28 mouse cellular contexts compared by ENCODE assay signal in genomic region chr1:89231756-89232155, GRCm38 (mm10).
A peak's percentile ranks its signal among the peaks of the same experiment; 100 is the strongest.
DNase-seq lines count a peak whose midpoint lies in the region; ATAC-seq and TF ChIP-seq lines count a peak whose summit lies in the region.
"Had no signal": no experiment of that assay in that cellular context is flagged by ENCODE, and none has a peak within 500 bp of the region (broad histone marks: within the 10 kb centered on the region; RNA-seq: fewer than 3 reads in every experiment).

No protein-coding gene starts in this region.

- H3K27ac ChIP-seq in layer of hippocampus, adult 2 months, result no peak overlapping the region
- H3K27ac ChIP-seq: embryonic facial prominence, embryonic 12.5 days; embryonic facial prominence, embryonic 15.5 days; forebrain, embryonic 12.5 days; forebrain, embryonic 15.5 days; heart, embryonic 15.5 days; hindbrain, embryonic 14.5 days; hindbrain, postnatal 0 days had no signal

- TF ChIP-seq CTCF in layer of hippocampus, adult 2 months (conservative IDR thresholded peaks at IDR 0.05), result no peak

- no peak for ATAC-seq in CD4-positive, CD25-positive, alpha-beta regulatory T cell, adult 4 months
- ATAC-seq: activated CD4-positive, CD25-positive, alpha-beta regulatory T cell, adult 4 months; forebrain, embryonic 15.5 days; hindbrain, postnatal 0 days; inflammation-experienced regulatory T-cells, adult 6 months; intestine, postnatal 0 days had no signal

- DNase-seq in gastrocnemius, adult 18-20 months (ENCODE audit: low spot score), result peak; percentile 62
- no peak for DNase-seq in gastrocnemius, postnatal 4 days (ENCODE audit: low spot score in 2 of 2)
- DNase-seq in NIH3T3 (ENCODE audit: low read depth), result peak; percentile 46
- peak; percentile 24 for DNase-seq in gastrocnemius, postnatal 10 days
- DNase-seq in skeletal muscle tissue, adult 2 months (ENCODE audit: low read depth, low spot score), result peak; percentile 65
- no peak for DNase-seq in left cerebral cortex, adult 11 months (ENCODE audit: low spot score)
- no peak for DNase-seq in layer of hippocampus, adult 2 months (ENCODE audit: low spot score in 2 of 2)
- DNase-seq: adrenal gland, adult 8-10 months; adrenal gland, postnatal 25 days; B cell, adult 2 months; cerebellum, adult 18-20 months; cerebellum, adult 9-10 months; cerebellum, postnatal 25 days; heart, postnatal 10 days; heart, postnatal 4 days; kidney, adult 2 months had no signal

- H3K4me3 ChIP-seq in layer of hippocampus, adult 2 months, result no peak overlapping the region
- H3K4me3 ChIP-seq: embryonic facial prominence, embryonic 12.5 days; embryonic facial prominence, embryonic 15.5 days; forebrain, embryonic 12.5 days; forebrain, embryonic 15.5 days; heart, embryonic 12.5 days; heart, embryonic 15.5 days had no signal

Comparison
In these comparisons a context has a peak if more than half of its experiments do, and no peak if none do; other contexts are left out.
1. DNase-seq: peak in gastrocnemius, adult 18-20 months (single experiment), NIH3T3 (single experiment), gastrocnemius, postnatal 10 days (single experiment) and skeletal muscle tissue, adult 2 months (single experiment); none in gastrocnemius, postnatal 4 days (0 of 2), left cerebral cortex, adult 11 months (single experiment) and layer of hippocampus, adult 2 months (0 of 2).